Mouse (Mus musculus): ENCODE measurements around the gene Gm20458.

- TF ChIP-seq POLR2A (IDR thresholded peaks at IDR 0.05; ENCODE audit: insufficient read depth, low read depth, low read length) (no peak), CTCF (IDR thresholded peaks at IDR 0.05; ENCODE audit: insufficient read depth, low read depth, low read length) (no peak)
Measured at GRCm38 (mm10) chr2:164445399-164446085, 15.2 kb upstream of the Gm20458 start.

All from olfactory bulb, adult 2 months (tissue).